Mouse (Mus musculus): ENCODE measurements around the gene Selenom. TPM values are rescaled to one million over a fixed set of nuclear protein-coding genes. Genes with fewer than 3 reads are reported as not detected.

The Selenom gene
- 285 TPM for polyA plus RNA-seq (2015; fragmentation: Illumina TruSeq; extraction: RNeasy Lipid Tissue Mini Kit (QIAGEN cat#74804); ENCODE audit: low read depth, low replicate concordance)

DNA sequence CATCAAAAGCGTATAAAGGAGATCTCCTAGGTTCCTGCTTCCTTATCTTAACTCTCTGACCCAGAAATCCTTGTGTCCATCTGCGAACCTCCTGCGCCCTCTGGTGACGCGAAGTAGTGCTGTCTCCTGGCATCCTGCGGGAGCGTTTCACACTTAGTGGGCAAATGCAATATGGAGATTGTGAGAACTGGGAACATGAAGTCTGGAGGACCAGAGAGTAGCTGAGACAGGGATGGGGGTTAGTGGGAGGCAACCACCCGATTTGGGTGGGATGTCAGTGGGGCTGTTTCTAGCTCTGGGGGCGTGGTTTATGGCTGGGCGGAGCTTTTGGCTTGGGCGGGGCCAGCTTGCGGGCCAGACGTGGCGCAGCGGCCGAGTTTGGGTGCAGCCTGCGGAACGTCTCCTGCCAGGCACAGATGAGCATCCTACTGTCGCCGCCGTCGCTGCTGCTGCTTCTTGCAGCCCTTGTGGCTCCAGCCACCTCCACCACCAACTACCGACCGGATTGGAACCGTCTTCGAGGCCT, at the start of gene Selenom:
Gene Selenom (plus strand): TSS at position 156 of the 526 bp plus-strand sequence.

DNA sequence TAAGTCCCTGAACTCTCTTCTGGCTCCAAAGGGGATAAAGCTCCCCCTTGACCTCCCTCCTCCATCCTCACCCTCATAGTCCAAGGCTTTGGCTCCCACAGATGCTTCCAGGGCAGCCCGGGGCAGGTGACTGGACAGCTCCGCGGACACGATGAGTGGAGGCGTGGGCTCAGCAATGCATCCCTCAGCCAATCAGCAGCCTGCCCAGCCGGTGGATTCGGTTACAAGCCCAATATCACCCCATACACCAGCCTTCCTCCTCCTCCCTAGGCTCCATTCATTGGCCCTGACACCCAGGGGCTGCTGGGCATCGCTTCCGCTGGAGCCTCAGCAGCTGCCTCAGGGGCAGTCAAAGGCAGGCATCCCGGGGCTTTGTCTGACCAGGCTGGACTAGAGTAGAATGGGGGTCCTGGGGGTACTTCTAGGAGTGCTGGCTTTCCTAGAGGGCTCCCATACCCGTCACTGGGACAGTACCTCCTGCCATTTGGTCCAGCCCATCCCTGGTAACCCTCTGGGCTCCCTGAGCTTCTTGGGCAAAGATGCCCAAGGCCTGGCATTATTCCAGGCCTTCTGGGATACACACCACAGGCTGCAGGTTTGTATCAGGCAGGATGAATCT, 26.4 kb upstream of the Selenom start, which contains the start of gene Pla2g3:
Gene Pla2g3 (plus strand): TSS at position 333 of the 619 bp plus-strand sequence.

DNA sequence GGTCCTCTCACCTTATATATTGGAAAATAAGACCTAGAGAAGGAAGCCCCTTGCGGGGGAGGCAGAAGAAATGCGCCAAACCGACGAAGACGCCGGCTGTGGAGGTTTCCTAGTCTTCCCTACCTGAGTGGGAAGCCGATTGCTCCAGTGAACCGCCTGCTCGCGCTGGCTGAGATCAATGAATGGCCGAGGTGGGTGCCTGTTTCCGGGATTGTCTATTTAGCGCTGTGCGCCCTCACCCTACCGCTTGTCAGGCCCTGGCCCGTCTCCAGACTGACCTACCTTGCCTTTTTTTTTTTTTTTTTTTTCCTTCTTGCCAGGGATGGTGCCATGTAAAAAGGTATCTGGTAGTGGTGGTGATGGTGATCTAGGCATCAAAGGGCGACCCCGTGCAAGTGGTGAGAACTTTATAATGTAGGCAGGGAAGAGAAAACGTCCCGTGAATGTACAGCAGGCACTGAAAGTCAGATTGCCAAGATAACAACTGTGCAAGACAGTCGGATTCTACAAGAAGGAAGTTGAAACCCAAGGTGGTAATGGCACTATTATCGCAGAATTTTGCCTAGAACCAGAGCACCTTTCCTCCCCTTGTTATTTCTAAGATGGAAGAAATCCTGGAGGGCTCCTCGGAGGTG, 26.1 kb downstream of the Selenom start, which contains the start of gene Smtn:
Gene Smtn (minus strand): TSS at position 162 of the 635 bp plus-strand sequence.

Other genes starting within 250 kb of the Selenom start
- 149 TPM for gene Drg1, start 248.3 kb upstream of the Selenom start, polyA plus RNA-seq (2015; fragmentation: Illumina TruSeq; extraction: RNeasy Lipid Tissue Mini Kit (QIAGEN cat#74804); ENCODE audit: low read depth, low replicate concordance)
- 26.8 TPM for gene Patz1, start 225.8 kb upstream of the Selenom start, polyA plus RNA-seq (2015; fragmentation: Illumina TruSeq; extraction: RNeasy Lipid Tissue Mini Kit (QIAGEN cat#74804); ENCODE audit: low read depth, low replicate concordance)
- 32.8 TPM for gene Pik3ip1, start 184.3 kb upstream of the Selenom start, polyA plus RNA-seq (2015; fragmentation: Illumina TruSeq; extraction: RNeasy Lipid Tissue Mini Kit (QIAGEN cat#74804); ENCODE audit: low read depth, low replicate concordance)
- gene Limk2, start 105.5 kb upstream of the Selenom start, polyA plus RNA-seq (2015; fragmentation: Illumina TruSeq; extraction: RNeasy Lipid Tissue Mini Kit (QIAGEN cat#74804); ENCODE audit: low read depth, low replicate concordance) = 105 TPM
- gene Rnf185, start 62.3 kb upstream of the Selenom start, polyA plus RNA-seq (2015; fragmentation: Illumina TruSeq; extraction: RNeasy Lipid Tissue Mini Kit (QIAGEN cat#74804); ENCODE audit: low read depth, low replicate concordance) = 29.3 TPM
- 2.9 TPM for gene Pla2g3, start 26.4 kb upstream of the Selenom start, polyA plus RNA-seq (2015; fragmentation: Illumina TruSeq; extraction: RNeasy Lipid Tissue Mini Kit (QIAGEN cat#74804); ENCODE audit: low read depth, low replicate concordance)
- gene Inpp5j, start 9.9 kb upstream of the Selenom start, polyA plus RNA-seq (2015; fragmentation: Illumina TruSeq; extraction: RNeasy Lipid Tissue Mini Kit (QIAGEN cat#74804); ENCODE audit: low read depth, low replicate concordance) = 39.3 TPM
- gene Smtn, start 25.9 kb downstream of the Selenom start, polyA plus RNA-seq (2015; fragmentation: Illumina TruSeq; extraction: RNeasy Lipid Tissue Mini Kit (QIAGEN cat#74804); ENCODE audit: low read depth, low replicate concordance) = 6.2 TPM
- gene Morc2a, start 134.5 kb downstream of the Selenom start, polyA plus RNA-seq (2015; fragmentation: Illumina TruSeq; extraction: RNeasy Lipid Tissue Mini Kit (QIAGEN cat#74804); ENCODE audit: low read depth, low replicate concordance) = 25.8 TPM

Measured in brain, adult 10 weeks (tissue).